Mouse (Mus musculus) kidney, embryonic 14.5 days (tissue): ENCODE measurements at regions not wholly inside any gene's neighbourhood (a gene's known extent, or its start where the extent isn't known, plus 50 kb on each side); places are given as distances from the start of the nearest gene placed in this dataset.

Experiments used
- ATAC-seq: fragments of 200-750 bp; cut with Nextera tagmentation; 2 replicates; pipeline ENCODE4 v1.8.0; 2017; ENCODE audit warnings: moderate number of reproducible peaks, mild to moderate bottlenecking, moderate TSS enrichment, moderate library complexity; ENCODE audit not compliant: low FRiP score, low TSS enrichment
- H3K27ac ChIP-seq: fragments of 300-500 bp; sonication (generic); 2 replicates; pipeline ENCODE4 v1.5.1; 2014; ENCODE audit warnings: low read depth, mild to moderate bottlenecking, low read length, moderate library complexity, mixed read lengths
- H3K27me3 ChIP-seq: fragments of 300-500 bp; sonication (generic); 2 replicates; pipeline ENCODE4 v1.6.1; 2014; ENCODE audit warnings: mild to moderate bottlenecking, low read length; ENCODE audit not compliant: control insufficient read depth, insufficient read depth
- H3K36me3 ChIP-seq: fragments of 300-500 bp; sonication (generic); 2 replicates; pipeline ENCODE4 v1.6.1; 2014; ENCODE audit warnings: low read length, mixed read lengths; ENCODE audit not compliant: control insufficient read depth, insufficient read depth
- H3K4me1 ChIP-seq: fragments of 300-500 bp; sonication (generic); 2 replicates; pipeline ENCODE4 v1.6.1; 2014; ENCODE audit warnings: low read length, mixed read lengths; ENCODE audit not compliant: control insufficient read depth, insufficient read depth
- H3K4me2 ChIP-seq: fragments of 300-500 bp; sonication (generic); replicated peaks from 2 replicates; pipeline ENCODE4 v1.6.1; 2014; ENCODE audit warnings: low read depth, mild to moderate bottlenecking, low read length
- H3K4me3 ChIP-seq: fragments of 300-500 bp; sonication (generic); 2 replicates; pipeline ENCODE4 v1.5.1; 2014; ENCODE audit warnings: mild to moderate bottlenecking, low read length
- H3K9ac ChIP-seq: fragments of 300-500 bp; sonication (generic); 2 replicates; pipeline ENCODE4 v1.6.1; 2014; ENCODE audit warnings: low read depth, mild to moderate bottlenecking, low read length, moderate library complexity
- H3K9me3 ChIP-seq: fragments of 300-500 bp; sonication (generic); 2 replicates; pipeline ENCODE4 v1.6.1; 2016; ENCODE audit warnings: low read length; ENCODE audit not compliant: control insufficient read depth
- WGBS: fragments of 180-500 bp; shearing (Covaris S2); extraction: QIAGEN DNeasy Blood & Tissue Kit; methylation state at CpG from one replicate; pipeline ENCODE4 v1.1.7; 2014; 5-methylcytosine and 5-hydroxymethylcytosine counted together

DNA sequence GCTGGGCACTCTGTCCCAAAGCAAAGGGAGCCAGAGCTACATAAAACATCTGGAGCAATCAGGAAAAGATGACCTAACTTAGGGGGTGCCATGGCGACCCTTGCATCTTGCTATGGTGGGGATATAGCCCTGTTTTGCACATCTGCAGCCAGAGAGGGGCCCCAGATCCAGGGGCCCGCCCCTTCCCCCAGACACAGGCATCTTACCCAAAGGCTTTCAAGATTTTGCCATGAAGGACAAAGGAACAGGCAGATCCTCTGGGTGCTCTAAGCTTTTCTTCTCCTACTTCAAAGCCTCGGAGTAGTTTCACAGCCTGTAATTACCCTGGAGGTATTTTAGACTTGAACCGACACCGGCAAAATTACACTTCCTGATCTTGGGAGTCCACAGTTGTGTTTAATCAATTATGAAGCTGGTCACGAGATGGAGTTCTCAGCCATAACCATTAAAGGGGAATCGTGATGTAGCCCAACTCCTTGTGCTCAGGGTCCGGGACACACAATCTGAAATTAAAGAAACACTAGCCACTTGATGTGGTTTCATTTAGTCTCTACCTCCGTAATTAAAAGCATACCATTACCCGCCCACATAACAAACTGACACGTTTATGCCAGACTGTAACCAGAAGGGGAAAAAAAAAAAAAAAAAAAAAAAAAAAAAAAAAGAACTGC, 565.7 kb downstream of the Bcl11a start:
- Histone ChIP-seq H3K9me3 (no peaks in the 10 kb centered on the region), H3K4me1 (no peaks in the 10 kb centered on the region), H3K27ac (no peak overlapping the region), H3K4me2 (no peak overlapping the region), H3K4me3 (no peak overlapping the region), H3K27me3 (no peaks in the 10 kb centered on the region), H3K36me3 (no peaks in the 10 kb centered on the region), H3K9ac (no peak overlapping the region)
- WGBS = 19% methylated on average over 11 of the region's 11 CpGs
- ATAC-seq = 0 out of 2 replicates have a peak, but pooled peaks have one; percentile 46

DNA sequence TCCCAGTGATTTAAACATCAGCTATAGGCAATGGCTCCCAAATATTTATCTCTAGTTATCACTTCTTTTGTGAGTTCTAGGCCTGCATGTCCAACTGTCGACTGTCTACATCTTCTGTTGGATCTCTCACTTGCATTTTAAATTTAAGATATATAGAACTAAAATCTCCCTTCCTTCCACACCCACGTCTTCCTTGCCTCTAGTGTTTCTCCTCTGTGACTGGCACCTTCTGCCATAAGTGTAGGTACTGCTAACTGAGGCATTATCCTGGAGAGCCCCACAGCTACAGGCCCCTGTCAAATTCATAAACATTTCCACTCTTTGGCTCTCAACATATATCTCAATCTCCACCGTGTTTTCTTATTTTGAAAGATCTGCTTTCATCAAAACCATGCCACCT, 575.0 kb downstream of the Bcl11a start:
- WGBS = 76% methylated on average over 3 of the region's 3 CpGs
- H3K4me3 ChIP-seq = no peak overlapping the region
- ATAC-seq = no peak
- no peaks in the 10 kb centered on the region for H3K9me3 ChIP-seq
- H3K27me3 ChIP-seq = no peaks in the 10 kb centered on the region
- H3K4me1 ChIP-seq = no peaks in the 10 kb centered on the region
- H3K27ac ChIP-seq = no peak overlapping the region
- no peaks in the 10 kb centered on the region for H3K36me3 ChIP-seq
- H3K9ac ChIP-seq = no peak overlapping the region
- H3K4me2 ChIP-seq = no peak overlapping the region

DNA sequence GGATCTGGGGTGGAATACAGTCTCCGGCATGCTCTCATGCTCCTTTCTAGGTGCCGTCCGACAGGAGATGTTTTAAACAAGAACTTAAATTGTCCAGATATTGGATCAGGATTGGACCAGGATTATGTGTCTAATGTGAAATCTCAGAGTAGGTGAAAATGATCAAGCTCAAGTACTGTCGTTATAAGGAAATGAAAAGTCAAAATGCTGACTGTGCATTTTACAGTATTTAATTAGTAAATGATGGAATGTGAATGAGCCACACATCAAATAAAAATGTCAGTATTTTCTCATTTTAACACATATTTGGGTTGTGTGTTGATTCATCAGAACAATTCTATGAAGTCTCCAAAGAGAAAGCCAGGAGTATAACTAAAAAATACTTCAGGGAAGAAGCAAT, 586.2 kb downstream of the Bcl11a start:
- H3K27ac ChIP-seq = no peak overlapping the region
- WGBS = 91% methylated on average over 4 of the region's 4 CpGs
- no peaks in the 10 kb centered on the region for H3K36me3 ChIP-seq
- ATAC-seq = no peak
- peaks cover 3% of the 10 kb centered on the region; the same call in 1 of the 2 replicates for H3K27me3 ChIP-seq
- H3K9me3 ChIP-seq = no peaks in the 10 kb centered on the region
- no peaks in the 10 kb centered on the region for H3K4me1 ChIP-seq
- no peak overlapping the region for H3K4me2 ChIP-seq
- no peak overlapping the region for H3K9ac ChIP-seq
- H3K4me3 ChIP-seq = no peak overlapping the region

DNA sequence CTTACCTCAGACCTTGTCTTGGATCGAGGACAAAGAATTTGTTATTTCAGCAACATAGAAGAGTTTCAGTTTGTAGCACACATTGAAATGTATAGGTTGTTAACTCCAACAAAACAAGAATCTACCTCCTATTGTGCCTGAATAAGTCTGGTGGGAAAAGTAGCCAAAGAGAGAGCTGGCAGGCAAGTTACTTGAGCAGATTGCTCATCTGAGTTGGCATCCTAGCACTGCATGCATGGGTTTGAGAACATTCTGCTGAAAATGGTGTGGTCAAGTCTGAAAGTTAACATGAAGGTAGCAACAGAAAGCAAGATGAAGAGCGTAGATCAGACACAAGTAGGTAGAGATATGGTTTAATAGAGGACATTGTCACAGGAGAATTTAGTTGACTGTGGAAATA, 587.5 kb downstream of the Bcl11a start:
- 85% methylated on average over 2 of the region's 2 CpGs for WGBS
- Histone ChIP-seq H3K27me3 (peaks cover 14% of the 10 kb centered on the region; the same call in 1 of the 2 replicates), H3K4me1 (no peaks in the 10 kb centered on the region), H3K27ac (no peak overlapping the region), H3K4me2 (no peak overlapping the region), H3K9ac (no peak overlapping the region), H3K4me3 (no peak overlapping the region), H3K9me3 (no peaks in the 10 kb centered on the region), H3K36me3 (no peaks in the 10 kb centered on the region)
- no peak for ATAC-seq

DNA sequence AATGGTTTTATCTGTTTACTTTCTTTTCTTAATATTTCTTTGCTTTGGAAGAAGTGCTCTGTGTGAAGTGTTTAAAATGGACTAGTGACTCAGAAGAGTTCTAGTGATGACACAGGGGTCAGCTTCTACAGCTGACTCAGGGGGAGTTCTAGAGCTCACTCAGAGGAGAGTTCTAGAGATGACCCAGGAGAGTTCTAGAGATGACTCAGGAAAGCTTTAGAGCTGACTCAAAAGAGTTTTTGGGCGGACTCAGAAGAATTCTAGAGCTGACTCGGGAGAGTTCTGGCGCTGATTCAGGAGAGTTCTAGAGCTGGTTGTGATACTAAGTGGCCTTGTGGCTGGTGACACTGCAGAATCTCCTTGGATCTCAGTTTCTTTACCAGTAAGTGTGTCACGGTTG, 593.8 kb downstream of the Bcl11a start:
- Histone ChIP-seq H3K4me1 (no peaks in the 10 kb centered on the region), H3K27me3 (peaks cover 38% of the 10 kb centered on the region), H3K9ac (no peak overlapping the region), H3K27ac (no peak overlapping the region), H3K9me3 (no peaks in the 10 kb centered on the region), H3K4me2 (no peak overlapping the region), H3K36me3 (no peaks in the 10 kb centered on the region), H3K4me3 (no peak overlapping the region)
- 93% methylated on average over 4 of the region's 4 CpGs for whole genome bisulfite sequencing
- ATAC-seq = no peak

DNA sequence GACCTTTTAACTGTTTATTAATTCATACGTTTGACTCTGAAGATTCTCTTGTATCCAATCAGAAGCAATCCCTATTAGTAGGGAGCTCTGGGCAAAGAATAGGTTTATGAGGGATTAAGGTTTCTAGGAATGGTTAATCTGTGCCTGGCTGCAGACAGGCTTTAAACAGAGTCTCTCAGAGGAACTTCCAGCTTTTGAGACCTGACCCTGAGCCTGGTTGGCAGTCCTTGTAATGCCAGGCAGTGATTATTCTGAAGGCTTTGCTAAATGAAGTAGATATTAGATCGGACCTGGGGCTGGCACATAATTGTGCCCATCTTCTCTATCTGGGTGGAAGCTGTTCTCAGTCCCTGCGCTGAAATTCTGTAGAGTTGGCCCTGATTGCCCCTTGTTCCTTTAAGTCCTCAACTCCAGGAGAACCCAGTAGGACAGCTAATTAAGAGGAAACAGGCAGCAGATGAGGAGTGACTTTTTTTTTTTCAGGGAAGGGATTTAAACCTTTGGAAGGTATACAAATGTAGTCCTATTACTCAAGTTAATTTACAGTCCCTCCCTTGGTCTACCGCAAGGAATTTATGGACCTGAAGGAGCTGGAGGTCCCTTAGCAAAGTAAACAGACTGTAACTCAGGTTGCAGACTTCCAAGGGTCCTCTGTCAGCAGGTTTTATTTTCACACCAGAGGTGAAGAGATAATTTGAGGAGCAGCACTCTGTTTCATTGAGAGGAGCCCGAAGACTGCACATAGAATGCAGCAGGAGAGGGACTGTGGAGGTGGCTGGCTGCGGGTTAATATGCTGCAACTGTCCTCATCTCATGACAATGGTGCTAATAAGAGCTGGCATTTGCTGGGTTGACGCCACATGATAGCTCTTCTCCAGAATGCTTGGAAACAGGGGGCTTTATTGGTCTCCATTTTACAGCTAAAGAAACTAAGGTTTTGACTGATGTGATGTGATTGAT, 595.7 kb downstream of the Bcl11a start:
- Histone ChIP-seq H3K27ac (no peak overlapping the region), H3K4me2 (no peak overlapping the region), H3K36me3 (no peaks in the 10 kb centered on the region), H3K9me3 (no peaks in the 10 kb centered on the region), H3K4me3 (no peak overlapping the region), H3K9ac (no peak overlapping the region), H3K27me3 (peaks cover 41% of the 10 kb centered on the region), H3K4me1 (no peaks in the 10 kb centered on the region)
- peak; percentile 87 for ATAC-seq
- 31% methylated on average over 7 of the region's 7 CpGs for WGBS

DNA sequence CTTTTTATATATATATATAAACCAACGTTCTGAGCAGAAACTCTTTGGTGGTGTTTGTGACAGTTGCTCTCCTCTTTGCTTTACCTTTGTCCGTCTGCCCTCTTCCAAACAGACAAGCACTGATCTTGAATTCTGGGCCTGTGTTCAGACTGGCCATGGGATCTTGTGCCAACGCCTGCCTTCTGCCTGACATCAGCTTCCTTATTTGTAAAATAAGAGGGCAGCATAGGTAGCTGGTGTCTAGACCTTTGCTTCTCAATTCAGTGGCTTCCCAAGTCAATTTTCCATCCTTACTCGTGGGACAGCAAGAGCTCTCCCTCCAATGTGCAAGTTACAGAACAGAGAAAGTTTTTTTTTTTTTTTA, 596.3 kb downstream of the Bcl11a start:
- H3K9ac ChIP-seq = no peak overlapping the region
- no peak for ATAC-seq
- H3K4me1 ChIP-seq = no peaks in the 10 kb centered on the region
- peaks cover 43% of the 10 kb centered on the region for H3K27me3 ChIP-seq
- H3K4me3 ChIP-seq = no peak overlapping the region
- H3K27ac ChIP-seq = no peak overlapping the region
- no peak overlapping the region for H3K4me2 ChIP-seq
- H3K9me3 ChIP-seq = no peaks in the 10 kb centered on the region
- WGBS = 21% methylated on average over 4 of the region's 4 CpGs
- H3K36me3 ChIP-seq = no peaks in the 10 kb centered on the region

DNA sequence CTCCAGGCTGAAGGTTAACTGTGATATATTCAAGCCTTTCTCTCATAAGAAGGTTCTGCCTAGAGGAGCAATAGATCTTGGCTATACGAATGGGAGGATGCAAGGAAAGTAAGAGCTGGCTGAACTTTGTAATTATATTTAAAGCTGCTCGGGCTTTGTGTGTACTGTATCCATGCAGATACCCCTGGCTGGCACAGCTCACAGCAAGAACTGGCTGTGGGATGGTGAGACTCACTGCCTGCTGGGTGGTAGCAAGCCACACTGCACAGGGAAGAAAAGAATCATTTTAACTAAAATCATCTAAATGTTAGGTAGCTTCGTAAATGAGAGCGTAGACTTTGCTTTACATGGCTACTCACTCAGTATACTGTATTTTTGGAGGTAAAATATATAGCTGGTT, 599.2 kb downstream of the Bcl11a start:
- no peaks in the 10 kb centered on the region for H3K4me1 ChIP-seq
- H3K4me2 ChIP-seq = no peak overlapping the region
- no peaks in the 10 kb centered on the region for H3K9me3 ChIP-seq
- no peak overlapping the region for H3K9ac ChIP-seq
- H3K27me3 ChIP-seq = peaks cover 38% of the 10 kb centered on the region
- H3K36me3 ChIP-seq = no peaks in the 10 kb centered on the region
- 83% methylated on average over 4 of the region's 4 CpGs for WGBS
- no peak overlapping the region for H3K4me3 ChIP-seq
- no peak for ATAC-seq
- no peak overlapping the region for H3K27ac ChIP-seq

DNA sequence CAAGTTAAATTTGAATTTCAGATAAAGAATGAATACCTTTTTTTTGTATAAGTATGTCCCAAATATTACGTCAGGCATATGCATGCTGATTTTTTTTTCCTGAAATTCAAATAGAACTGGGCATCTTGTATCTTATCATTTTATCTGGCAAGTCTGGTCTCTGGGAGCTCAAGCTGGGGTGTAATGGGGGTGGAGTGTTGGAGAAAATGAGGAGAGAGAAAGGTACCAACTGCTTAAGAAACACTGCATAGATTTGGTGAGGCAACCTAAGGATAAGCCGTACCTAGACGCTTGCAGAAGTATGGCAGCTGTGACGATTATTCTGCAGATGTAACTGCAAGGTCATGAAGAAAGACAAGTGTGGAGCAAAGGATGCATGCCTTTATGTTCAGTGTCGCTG, 601.7 kb downstream of the Bcl11a start:
- no peaks in the 10 kb centered on the region for H3K4me1 ChIP-seq
- no peak overlapping the region for H3K4me2 ChIP-seq
- no peaks in the 10 kb centered on the region for H3K36me3 ChIP-seq
- H3K4me3 ChIP-seq = no peak overlapping the region
- H3K9me3 ChIP-seq = no peaks in the 10 kb centered on the region
- H3K27ac ChIP-seq = no peak overlapping the region
- WGBS = 94% methylated on average over 5 of the region's 5 CpGs
- ATAC-seq = no peak
- no peak overlapping the region for H3K9ac ChIP-seq
- peaks cover 40% of the 10 kb centered on the region; the same call in 1 of the 2 replicates for H3K27me3 ChIP-seq
